Mouse (Mus musculus) Patski (cell line): ENCODE measurements at regions not wholly inside any gene's neighbourhood (a gene's known extent, or its start where the extent isn't known, plus 50 kb on each side); places are given as distances from the start of the nearest gene placed in this dataset.

Source experiments
- ATAC-seq: fragments of 100-300 bp; one replicate; pipeline ENCODE4 v1.8.0; 2021
- CTCF ChIA-PET: fragments of 350-600 bp; sonication (Branson Sonifier 250); formaldehyde crosslinking; loops from one replicate; lab custom pipeline; 2022; ENCODE audit warnings: inconsistent platforms; lab: Charles Lee
- POLR2A ChIA-PET: fragments of 350-600 bp; sonication (Branson Sonifier 250); formaldehyde crosslinking; loops from one replicate; lab custom pipeline; 2022; ENCODE audit warnings: antibody characterized with exemption, inconsistent platforms; lab: Charles Lee
- DNase-seq: peaks from one replicate; pipeline ENCODE4 v3.0.0-alpha.2; 2011; ENCODE audit warnings: low read depth, low spot score
- H3K27me3 ChIP-seq: fragments of 371-371 bp; one replicate; pipeline ENCODE4 v1.5.1; 2021
- CTCF ChIP-seq: fragments of 100-300 bp; IDR thresholded peaks from one replicate; pipeline ENCODE4 v1.5.1; 2021
- in situ Hi-C: fragments of 300-500 bp; cut with MboI; formaldehyde crosslinking; loops from 3 replicates; pipeline ENCODE4 v1.11.1; 2018; ENCODE audit warnings: low pct_unique_long_range_greater_than_20kb, mixed read lengths

DNA sequence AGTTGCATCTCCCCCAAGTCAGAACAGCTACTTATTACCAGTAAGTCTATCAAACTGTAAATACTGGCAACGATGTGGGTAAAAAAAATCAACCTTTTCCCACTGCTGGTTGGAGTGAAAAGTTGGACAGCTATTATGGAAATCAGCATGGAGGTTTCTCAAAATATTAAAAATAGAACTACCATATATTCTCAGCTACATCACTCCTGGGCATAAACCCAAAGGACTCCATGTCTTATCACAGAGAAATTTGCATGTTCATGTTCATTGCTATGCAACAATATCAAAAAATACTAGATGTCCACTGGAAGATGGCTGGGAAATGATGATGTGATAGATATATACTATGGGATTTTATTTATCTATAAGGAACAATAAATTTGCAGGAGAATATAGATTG is 506.9 kb upstream of the Syt1 start:
- ChIA-PET POLR2A (no interaction called here), CTCF (no interaction called here)
- ATAC-seq (no peak), DNase-seq (no peak)
- in situ Hi-C loops = no loop called here
- no peaks in the 10 kb centered on the region for H3K27me3 ChIP-seq
- TF ChIP-seq CTCF = no peak

GRCm38 (mm10) chr10:109515225-109515624 is 504.4 kb upstream of the Syt1 start:
- in situ Hi-C loops = no loop called here
- no peak for DNase-seq
- H3K27me3 ChIP-seq = no peaks in the 10 kb centered on the region
- CTCF ChIA-PET = no interaction called here
- POLR2A ChIA-PET = no interaction called here
- no peak for ATAC-seq
- TF ChIP-seq CTCF = no peak

DNA sequence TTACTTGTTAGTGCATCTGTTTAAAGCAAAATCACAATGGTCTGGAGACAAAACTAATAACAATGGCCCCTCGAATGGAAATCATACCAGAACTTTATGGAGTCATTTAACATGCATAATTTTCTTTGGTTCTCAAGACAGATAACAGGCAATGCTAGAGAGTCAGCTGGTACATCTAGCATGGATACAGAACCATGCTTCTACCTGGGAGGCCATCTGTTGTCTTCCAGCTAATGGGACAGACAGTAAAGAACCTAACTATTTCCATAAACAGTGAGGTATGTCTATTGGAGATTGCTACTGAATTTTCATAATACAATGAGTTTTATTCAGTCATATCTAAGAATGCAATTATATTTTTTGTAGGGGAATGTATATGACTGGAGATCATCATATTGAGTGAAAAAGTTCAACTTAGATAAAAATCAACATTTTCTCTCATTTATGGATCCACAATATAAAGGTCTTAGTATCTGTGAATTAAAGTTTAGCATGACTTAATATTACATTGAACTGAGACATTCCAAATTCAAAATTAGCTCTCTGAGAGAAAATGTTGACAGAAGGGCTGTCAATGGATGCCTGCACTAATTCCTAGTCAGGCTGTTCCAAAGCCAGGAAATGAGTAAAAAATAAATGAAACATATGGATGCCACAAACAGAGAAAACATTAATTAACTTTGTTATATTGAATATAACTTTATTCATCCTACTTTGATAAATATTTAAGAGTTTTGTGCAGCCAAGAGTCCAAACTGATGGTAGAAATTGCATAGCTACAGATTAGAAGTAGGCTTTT is 500.3 kb upstream of the Syt1 start:
- in situ Hi-C loops = no loop called here
- ChIA-PET POLR2A (no interaction called here), CTCF (interaction anchor here (1.4 kb wide), 1 partner anchor 9 kb away, joined by 4 read pairs; no protein-coding TSS in a partner anchor)
- TF ChIP-seq CTCF = no peak
- H3K27me3 ChIP-seq = peaks cover 4% of the 10 kb centered on the region
- ATAC-seq = no peak
- no peak for DNase-seq

DNA sequence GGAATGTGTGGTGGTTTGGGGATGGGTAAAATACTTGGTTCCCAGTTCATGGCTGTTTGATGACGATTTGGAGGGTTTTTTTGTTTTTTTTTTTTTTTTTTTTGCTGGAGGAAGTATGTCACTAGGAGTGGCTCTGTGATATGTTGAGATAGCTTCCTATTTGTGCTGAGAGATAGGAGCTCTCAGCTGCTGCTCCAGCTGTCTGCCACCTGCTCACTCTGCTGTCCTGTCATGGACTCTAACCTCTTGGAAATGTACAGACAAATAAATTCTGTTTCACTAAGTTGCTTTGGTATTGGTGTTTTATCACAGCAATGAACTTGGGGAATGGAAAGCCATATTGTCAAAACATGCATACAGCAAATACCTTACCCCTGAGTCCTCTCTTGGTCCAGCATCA is 497.8 kb upstream of the Syt1 start:
- ATAC-seq = no peak
- POLR2A ChIA-PET = no interaction called here
- peaks cover 4% of the 10 kb centered on the region for H3K27me3 ChIP-seq
- CTCF ChIA-PET = interaction anchor here (0.5 kb wide), 1 partner anchor 9 kb away, joined by 3 read pairs; no protein-coding TSS in a partner anchor
- DNase-seq = no peak
- no peak for TF ChIP-seq CTCF
- in situ Hi-C loops = no loop called here

DNA sequence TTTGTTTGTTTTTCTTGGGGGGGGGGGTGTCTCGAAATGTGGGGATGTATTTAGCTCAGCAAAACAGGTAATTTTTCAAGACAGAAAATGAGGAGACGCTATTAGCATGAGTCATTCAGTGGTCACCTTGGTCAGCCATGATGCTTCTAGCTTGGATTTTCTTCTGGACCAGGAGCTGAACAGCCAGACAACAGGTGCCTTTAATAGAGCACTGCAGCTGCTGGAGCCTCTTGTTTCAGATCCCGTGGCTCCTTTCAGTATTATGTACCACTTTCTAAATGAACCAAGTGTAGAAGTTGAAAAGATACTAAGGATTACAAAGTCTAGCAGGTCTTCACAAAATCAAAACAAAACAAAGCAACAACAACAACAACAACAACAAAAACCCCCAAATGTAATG is 496.4 kb upstream of the Syt1 start:
- CTCF ChIA-PET = no interaction called here
- no peak for DNase-seq
- in situ Hi-C loops = no loop called here
- ATAC-seq = no peak
- POLR2A ChIA-PET = no interaction called here
- no peak for TF ChIP-seq CTCF
- H3K27me3 ChIP-seq = peaks cover 4% of the 10 kb centered on the region

- in situ Hi-C loops = no loop called here
- no peak for DNase-seq
- CTCF ChIA-PET = interaction anchor here (1.7 kb wide), 1 partner anchor 14 kb away, joined by 3 read pairs; no protein-coding TSS in a partner anchor
These were observed 493.9 kb upstream of the Syt1 start for GRCm38 (mm10) chr10:109504683-109505082.

GRCm38 (mm10) chr10:109500861-109501260 is 490.1 kb upstream of the Syt1 start:
- in situ Hi-C loops = no loop called here
- POLR2A ChIA-PET = no interaction called here
- CTCF ChIA-PET = no interaction called here
- ATAC-seq (no peak), DNase-seq (no peak)
- no peak for TF ChIP-seq CTCF
- no peaks in the 10 kb centered on the region for H3K27me3 ChIP-seq

More at GRCm38 (mm10) chr10:109504683-109505082, 493.9 kb upstream of the Syt1 start:
- no peak for ATAC-seq
- POLR2A ChIA-PET = no interaction called here
- peak; percentile 46 for TF ChIP-seq CTCF
- peaks cover 4% of the 10 kb centered on the region for H3K27me3 ChIP-seq

DNA sequence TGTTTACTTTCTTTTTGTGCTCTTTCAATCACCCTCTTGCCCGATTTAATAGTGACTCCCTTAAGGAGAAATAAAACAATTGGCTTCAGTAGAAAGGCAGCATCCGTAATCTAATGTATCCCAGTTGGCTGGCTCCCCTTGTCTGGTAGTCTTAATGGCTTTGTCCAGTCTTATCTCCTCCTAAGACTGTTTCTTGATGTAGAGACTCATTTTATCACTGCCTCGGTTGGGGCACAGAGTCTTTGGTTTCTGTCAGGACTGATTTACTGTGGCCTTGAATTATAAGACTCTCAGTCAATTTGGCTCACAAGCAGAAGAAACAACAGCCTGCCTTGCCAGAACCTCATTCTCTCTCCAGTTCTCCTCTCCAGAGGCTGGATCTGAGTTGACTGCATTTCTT is 487.5 kb upstream of the Syt1 start:
- ATAC-seq = no peak
- in situ Hi-C loops = loop anchor here (5.0 to 25.0 kb wide), 2 partner anchors 766 to 1036 kb away; no protein-coding TSS in a partner anchor

GRCm38 (mm10) chr10:109496161-109496560 is 485.4 kb upstream of the Syt1 start:
- ChIA-PET CTCF (interaction anchor here (1.5 kb wide), 1 partner anchor 19 kb away, joined by 4 read pairs; no protein-coding TSS in a partner anchor), POLR2A (no interaction called here)
- no peak for DNase-seq
- H3K27me3 ChIP-seq = peaks cover 12% of the 10 kb centered on the region
- TF ChIP-seq CTCF = peak; percentile 39
- no peak for ATAC-seq
- in situ Hi-C loops = loop anchor here (5.0 to 25.0 kb wide), 2 partner anchors 764 to 1034 kb away; no protein-coding TSS in a partner anchor

More for the DNA sequence above, 487.5 kb upstream of the Syt1 start:
- no peak for TF ChIP-seq CTCF
- no peak for DNase-seq
- CTCF ChIA-PET = no interaction called here
- H3K27me3 ChIP-seq = peaks cover 12% of the 10 kb centered on the region
- POLR2A ChIA-PET = interaction anchor here (0.6 kb wide), 1 partner anchor 71 kb away, joined by 5 read pairs; no protein-coding TSS in a partner anchor

- ChIA-PET POLR2A (no interaction called here), CTCF (interaction anchor here (1.4 kb wide), 1 partner anchor 15 kb away, joined by 3 read pairs; no protein-coding TSS in a partner anchor)
- peaks cover 12% of the 10 kb centered on the region for H3K27me3 ChIP-seq
- in situ Hi-C loops = loop anchor here (25.0 kb wide), 1 partner anchor 1028 kb away; no protein-coding TSS in a partner anchor
- ATAC-seq (no peak), DNase-seq (no peak)
- TF ChIP-seq CTCF = no peak
These were observed 480.0 kb upstream of the Syt1 start for GRCm38 (mm10) chr10:109490765-109491164.

GRCm38 (mm10) chr10:109488000-109488399 is 477.2 kb upstream of the Syt1 start:
- no peaks in the 10 kb centered on the region for H3K27me3 ChIP-seq
- POLR2A ChIA-PET = no interaction called here
- DNase-seq (no peak), ATAC-seq (no peak)
- in situ Hi-C loops = loop anchor here (25.0 kb wide), 1 partner anchor 1026 kb away; no protein-coding TSS in a partner anchor
- CTCF ChIA-PET = interaction anchor here (2.1 kb wide), 1 partner anchor 10 kb away, joined by 5 read pairs; no protein-coding TSS in a partner anchor
- no peak for TF ChIP-seq CTCF
